ENCODE assay signal across 13 mouse cellular contexts in genomic region chr10:62507071-62507470, GRCm38 (mm10). TPM values are rescaled to one million over a fixed set of nuclear protein-coding genes. Genes with fewer than 3 reads are reported as not detected.
DNase-seq lines count a peak whose midpoint lies in the region; ATAC-seq and TF ChIP-seq lines count a peak whose summit lies in the region.
"Had no signal": no experiment of that assay in that cellular context is flagged by ENCODE, and none has a peak within 500 bp of the region (broad histone marks: within the 10 kb centered on the region; RNA-seq: fewer than 3 reads in every experiment).

No protein-coding gene starts in this region.

- no peak for ATAC-seq in erythroblast, adult 5-6 weeks (replicated peaks; ENCODE audit: low FRiP score, poor library complexity, severe bottlenecking)
- no peak for ATAC-seq in liver, embryonic 15.5 days (ENCODE audit: insufficient read depth)
- ATAC-seq: midbrain, embryonic 16.5 days had no signal

- peak overlapping the region; percentile 80 for H3K4me2 ChIP-seq in liver, embryonic 15.5 days

- H3K36me3 ChIP-seq in erythroblast, embryonic 14.5 days (ENCODE audit: control insufficient read depth) = no peaks in the 10 kb centered on the region
- H3K36me3 ChIP-seq in liver, embryonic 15.5 days (replicated peaks) = no peaks in the 10 kb centered on the region
- H3K36me3 ChIP-seq: forebrain, embryonic 10.5 days; heart, embryonic 13.5 days had no signal

- peaks cover 14% of the 10 kb centered on the region for H3K27me3 ChIP-seq in erythroblast, embryonic 14.5 days (ENCODE audit: control insufficient read depth)
- 0 out of 2 replicates have a peak, but pooled peaks cover 4% of the 10 kb centered on the region for H3K27me3 ChIP-seq in liver, embryonic 15.5 days

- DNase-seq in layer of hippocampus, adult 2 months (ENCODE audit: low spot score in 2 of 2) = no peak
- DNase-seq in layer of hippocampus, postnatal 36 days = no peak
- peak; percentile 75 for DNase-seq in CD4-positive helper T cell, adult 2 months (ENCODE audit: low read depth, low spot score)
- DNase-seq in neural tube, embryonic 10.5 days (ENCODE audit: extremely low spot score, low spot score) = no peak
- no peak for DNase-seq in cerebellum, adult 18-20 months
- DNase-seq: embryo, embryonic 11 days had no signal

- H3K27ac ChIP-seq in layer of hippocampus, adult 2 months = peak overlapping the region; percentile 71; the same call in 1 of the 2 replicates
- peak overlapping the region; percentile 85 for H3K27ac ChIP-seq in liver, embryonic 15.5 days (replicated peaks)
- H3K27ac ChIP-seq: forebrain, embryonic 10.5 days; heart, embryonic 13.5 days had no signal

- H3K9me3 ChIP-seq in erythroblast, embryonic 14.5 days (ENCODE audit: control insufficient read depth, low read length) = no peaks in the 10 kb centered on the region
- H3K9me3 ChIP-seq in liver, embryonic 15.5 days (replicated peaks) = no peaks in the 10 kb centered on the region
- H3K9me3 ChIP-seq: forebrain, embryonic 10.5 days; heart, embryonic 13.5 days had no signal

- peaks cover 69% of the 10 kb centered on the region for H3K4me1 ChIP-seq in erythroblast, embryonic 14.5 days (ENCODE audit: control insufficient read depth)
- peaks cover 75% of the 10 kb centered on the region for H3K4me1 ChIP-seq in liver, embryonic 15.5 days (replicated peaks)

- H3K9ac ChIP-seq in liver, embryonic 15.5 days = peak overlapping the region; percentile 49; the same call in 1 of the 2 replicates
- H3K9ac ChIP-seq: heart, embryonic 13.5 days had no signal

- WGBS in liver, embryonic 15.5 days (ENCODE audit: insufficient replicate concordance) = 63% methylated on average over 4 of the region's 4 CpGs

- TF ChIP-seq CTCF in layer of hippocampus, adult 2 months (conservative IDR thresholded peaks at IDR 0.05) = no peak

- peak overlapping the region; percentile 65 for H3K4me3 ChIP-seq in erythroblast, embryonic 14.5 days (replicated peaks)
- H3K4me3 ChIP-seq in layer of hippocampus, adult 2 months = peak overlapping the region; percentile 51
- peak overlapping the region; percentile 52 for H3K4me3 ChIP-seq in liver, embryonic 15.5 days (replicated peaks)

RNA-seq across cellular contexts. Expression of gene Srgn, which starts 20.2 kb away (rescaled TPM):
- 0.97 and 2.5 TPM in 2 replicates for polyA plus RNA-seq in erythroblast, embryonic 14.5 days (2012)
- total RNA-seq in erythroblast, adult 5-6 weeks (2015; ENCODE audit: low replicate concordance) = 708 and 861 TPM in 2 replicates
- 235 and 417 TPM in 2 replicates for total RNA-seq in erythroblast, adult 5-6 weeks (2017; ENCODE audit: low replicate concordance)
- total RNA-seq in layer of hippocampus, adult 2 months (2021) = 1 to 10 TPM; 4.7 to 6.9 TPM
- total RNA-seq in layer of hippocampus, postnatal 36 days (2021) = 1 to 10 TPM; 8.4 to 8.5 TPM
- 57.9 and 79.6 TPM in 2 replicates for polyA plus RNA-seq in liver, embryonic 15.5 days (2015; fragmentation: Nextera tagmentation; extraction: Ambion mirVana)

RNA-seq across cellular contexts. Expression of gene Vps26a, which starts 20.5 kb away (rescaled TPM):
- polyA plus RNA-seq in erythroblast, embryonic 14.5 days (2012) = 1.4 and 1.5 TPM in 2 replicates
- total RNA-seq in erythroblast, adult 5-6 weeks (2015; ENCODE audit: low replicate concordance) = 30.0 and 37.0 TPM in 2 replicates
- 30.0 and 34.9 TPM in 2 replicates for total RNA-seq in erythroblast, adult 5-6 weeks (2017; ENCODE audit: low replicate concordance)
- total RNA-seq in layer of hippocampus, adult 2 months (2021) = 10 to 100 TPM; 45.3 to 48.0 TPM
- 10 to 100 TPM; 43.2 to 46.8 TPM for total RNA-seq in layer of hippocampus, postnatal 36 days (2021)
- 39.5 and 42.9 TPM in 2 replicates for polyA plus RNA-seq in liver, embryonic 15.5 days (2015; fragmentation: Nextera tagmentation; extraction: Ambion mirVana)

RNA-seq across cellular contexts. Expression of gene Supv3l1, which starts 57.5 kb away (rescaled TPM):
- 1.4 and 2.5 TPM in 2 replicates for polyA plus RNA-seq in erythroblast, embryonic 14.5 days (2012)
- total RNA-seq in erythroblast, adult 5-6 weeks (2015; ENCODE audit: low replicate concordance) = 9.4 and 9.8 TPM in 2 replicates
- 7.8 and 15.6 TPM in 2 replicates for total RNA-seq in erythroblast, adult 5-6 weeks (2017; ENCODE audit: low replicate concordance)
- 10 to 100 TPM; 24.0 to 26.9 TPM for total RNA-seq in layer of hippocampus, adult 2 months (2021)
- 10 to 100 TPM; 25.2 to 26.6 TPM for total RNA-seq in layer of hippocampus, postnatal 36 days (2021)
- 12.6 and 14.3 TPM in 2 replicates for polyA plus RNA-seq in liver, embryonic 15.5 days (2015; fragmentation: Nextera tagmentation; extraction: Ambion mirVana)

RNA-seq across cellular contexts. Expression of gene 4930507D05Rik, which starts 57.8 kb away (rescaled TPM):
- polyA plus RNA-seq in erythroblast, embryonic 14.5 days (2012) = not detected in 2 replicates
- total RNA-seq in erythroblast, adult 5-6 weeks (2015; ENCODE audit: low replicate concordance) = not detected in 2 replicates
- not detected in 2 replicates for total RNA-seq in erythroblast, adult 5-6 weeks (2017; ENCODE audit: low replicate concordance)
- total RNA-seq in layer of hippocampus, adult 2 months (2021) = 1 to 10 TPM; 1.1 to 1.4 TPM
- total RNA-seq in layer of hippocampus, postnatal 36 days (2021) = 1 to 10 TPM; 1.2 to 1.3 TPM
- 0.20 TPM in 1 of 2 replicates, not detected in the other for polyA plus RNA-seq in liver, embryonic 15.5 days (2015; fragmentation: Nextera tagmentation; extraction: Ambion mirVana)
- polyA plus RNA-seq: adrenal gland, adult 2 months had no signal

Comparison
In these comparisons a context has a peak if more than half of its experiments do, and no peak if none do; other contexts are left out.
1. RNA of gene Srgn, which starts 20.2 kb away (total RNA-seq): 235 to 861 TPM in erythroblast, adult 5-6 weeks; 8.4 to 8.5 TPM in layer of hippocampus, postnatal 36 days and 4.7 to 6.9 TPM in layer of hippocampus, adult 2 months; every median in the first group is over 10 times any median in the second.
2. Peak in every context shown above with its lines, with median percentiles within 50 percentile points of each other: H3K4me3 ChIP-seq.